Mouse (Mus musculus) liver (tissue): ENCODE data around the gene Rybp.

ENCODE experiments used
- DNase-seq: peaks from one replicate; pipeline ENCODE4 v3.0.0-alpha.2; 2020; ENCODE audit warnings: mixed read lengths

The Rybp gene

DNA sequence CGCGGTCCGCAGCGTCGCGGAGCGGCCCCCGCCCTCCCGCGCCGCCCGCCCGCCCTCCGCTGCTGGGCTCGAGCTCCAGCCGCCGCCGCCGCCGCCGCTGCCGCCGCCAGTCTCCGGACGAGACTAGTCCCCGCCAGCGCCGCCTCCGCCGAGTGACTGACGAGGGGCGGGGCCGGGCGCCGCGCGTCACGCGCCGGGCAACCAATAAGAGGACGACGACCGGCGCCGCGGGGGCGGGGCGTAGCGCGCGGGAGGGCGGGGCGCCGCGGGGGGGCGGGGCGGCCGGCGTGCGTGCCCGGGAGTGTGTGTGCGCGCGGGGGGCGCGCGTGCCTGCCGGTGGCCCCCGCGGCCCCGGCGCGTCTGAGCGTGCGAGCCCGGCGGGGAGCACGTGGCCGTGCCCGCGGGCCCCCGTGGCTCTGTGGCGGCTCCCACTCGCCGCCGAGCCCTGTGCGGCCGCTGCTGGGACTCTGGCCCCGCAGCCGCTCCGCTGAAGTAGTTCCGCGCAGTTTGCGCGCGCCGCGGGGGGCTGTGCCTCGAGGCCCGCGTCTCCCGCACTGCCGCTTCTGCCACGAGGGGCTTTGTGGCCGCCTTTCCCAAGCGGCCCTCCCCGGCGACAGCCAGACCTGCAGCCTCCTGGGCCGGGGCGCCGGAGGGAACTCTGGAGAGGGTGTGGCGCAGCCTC lies at the start of gene Rybp:
TSS of gene Rybp (minus strand) at position 152 of the 682 bp plus-strand sequence.
- peak; percentile 97 for DNase-seq

GRCm38 (mm10) chr6:100336591-100337148 lies 49.4 kb upstream of the Rybp start:
- DNase-seq = no peak

GRCm38 (mm10) chr6:100335506-100336144 lies 48.3 kb upstream of the Rybp start:
- no peak for DNase-seq

GRCm38 (mm10) chr6:100333745-100334144 lies 46.5 kb upstream of the Rybp start:
- DNase-seq = no peak

GRCm38 (mm10) chr6:100332479-100332878 lies 45.2 kb upstream of the Rybp start:
- no peak for DNase-seq

DNA sequence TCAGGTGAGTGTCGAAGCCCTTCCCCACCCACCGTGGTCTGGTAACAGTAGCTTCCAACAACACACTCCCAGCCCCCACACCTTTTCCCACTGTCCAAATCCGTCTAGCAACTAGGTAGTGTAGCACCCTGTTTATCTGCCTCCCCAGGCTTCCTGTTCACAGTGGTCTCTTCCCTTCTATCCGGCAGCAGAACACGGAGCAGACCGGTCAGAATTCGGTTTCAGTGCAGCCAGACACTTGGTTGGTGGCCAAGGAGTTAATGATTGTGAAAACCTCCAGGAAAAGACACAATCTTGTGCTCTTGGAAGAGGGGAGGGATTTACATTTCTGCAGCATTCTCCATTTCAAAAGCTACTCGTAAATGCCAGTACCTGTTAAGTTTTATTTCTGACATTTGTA lies 44.3 kb upstream of the Rybp start:
- no peak for DNase-seq

DNA sequence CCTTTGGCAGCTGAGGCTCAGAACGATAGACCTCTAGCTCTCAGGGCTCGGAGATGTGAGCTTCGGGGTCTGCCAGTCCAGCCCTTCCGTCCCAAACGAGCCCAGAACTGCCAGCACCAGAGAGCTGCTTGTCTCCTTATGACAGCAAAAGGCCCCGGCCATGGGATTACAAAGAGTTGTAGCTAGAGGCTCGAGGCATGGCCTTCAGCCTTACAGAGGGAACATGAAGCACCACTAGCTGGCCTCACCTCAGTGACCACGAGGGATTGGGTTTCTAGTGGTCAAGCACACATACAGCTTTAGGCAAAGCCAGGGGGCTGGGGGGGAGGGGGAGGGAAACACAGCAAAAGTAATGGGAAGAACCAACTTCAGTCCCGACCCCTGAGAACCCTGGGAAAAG lies 43.8 kb upstream of the Rybp start:
- DNase-seq = no peak

GRCm38 (mm10) chr6:100329542-100329941 lies 42.3 kb upstream of the Rybp start:
- DNase-seq = no peak

DNA sequence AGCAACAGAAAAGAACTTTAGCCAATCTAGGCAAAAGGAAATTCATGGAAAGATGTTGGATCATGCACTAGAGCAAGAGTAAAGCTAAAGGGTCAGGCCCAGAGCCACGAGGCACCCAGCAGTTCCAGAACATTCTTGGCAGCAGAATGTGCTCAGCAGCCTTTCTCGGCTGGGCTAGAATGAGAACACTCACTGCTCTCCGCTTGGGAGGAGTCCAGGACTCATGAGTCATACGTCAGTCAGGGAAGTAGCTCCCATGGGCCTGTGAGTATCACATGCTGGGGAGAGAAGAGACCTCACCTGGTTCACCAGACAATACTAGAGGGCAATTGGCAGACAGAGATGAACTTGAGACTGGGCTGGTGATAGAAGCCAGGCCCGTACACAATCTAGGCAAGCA lies 39.8 kb upstream of the Rybp start:
- DNase-seq = no peak

DNA sequence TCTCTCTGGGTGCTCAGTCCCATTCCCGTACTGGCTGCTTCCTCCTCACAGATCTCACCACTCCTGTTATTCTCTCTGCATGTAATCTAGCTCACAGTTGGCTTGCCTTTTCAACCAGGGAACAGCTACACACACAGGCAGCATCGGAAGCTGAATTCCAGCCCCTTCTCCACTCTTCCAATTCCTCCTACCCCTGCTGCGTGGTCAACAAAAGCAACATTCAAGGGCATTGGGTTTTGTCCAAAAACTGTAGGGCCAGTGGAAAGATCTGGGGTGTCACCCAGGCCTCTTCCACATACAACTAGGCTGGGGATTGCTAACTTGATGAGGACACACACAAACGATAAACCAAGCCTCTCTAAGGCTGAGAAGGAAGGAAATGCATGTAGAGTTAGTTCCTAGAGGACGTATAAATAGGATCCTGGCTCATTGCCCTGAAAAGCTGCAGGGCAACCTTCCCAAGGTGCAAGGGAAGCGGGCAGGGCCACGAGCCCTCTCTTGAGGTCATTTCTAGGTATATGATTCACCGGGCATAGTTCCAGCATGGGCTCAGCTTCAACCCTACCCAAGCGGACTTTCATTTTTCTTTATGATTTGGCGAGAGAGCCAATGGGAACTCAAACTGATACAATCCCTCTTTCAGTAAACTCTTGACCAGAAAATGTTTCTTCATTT lies 36.6 kb upstream of the Rybp start:
- DNase-seq = no peak

DNA sequence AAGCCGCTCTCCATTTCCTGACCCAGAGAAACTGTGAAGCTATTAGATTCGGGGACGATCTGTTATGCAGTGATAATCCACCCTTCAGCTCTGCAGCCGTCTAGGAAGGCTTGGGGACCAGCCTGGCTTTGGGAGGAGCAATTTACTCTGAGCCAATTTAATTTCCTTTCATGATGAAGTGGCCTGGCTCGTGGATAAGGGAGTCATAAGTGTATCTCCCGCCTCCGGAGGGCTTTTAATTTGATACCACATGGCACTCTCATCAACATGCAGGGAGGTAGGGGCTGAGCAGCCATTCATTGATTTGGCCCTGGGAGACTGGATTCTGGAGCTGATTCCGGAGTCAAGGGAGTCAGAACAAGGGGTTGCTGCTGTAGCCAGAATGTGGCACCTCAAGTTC lies 35.3 kb upstream of the Rybp start:
- DNase-seq = no peak

DNA sequence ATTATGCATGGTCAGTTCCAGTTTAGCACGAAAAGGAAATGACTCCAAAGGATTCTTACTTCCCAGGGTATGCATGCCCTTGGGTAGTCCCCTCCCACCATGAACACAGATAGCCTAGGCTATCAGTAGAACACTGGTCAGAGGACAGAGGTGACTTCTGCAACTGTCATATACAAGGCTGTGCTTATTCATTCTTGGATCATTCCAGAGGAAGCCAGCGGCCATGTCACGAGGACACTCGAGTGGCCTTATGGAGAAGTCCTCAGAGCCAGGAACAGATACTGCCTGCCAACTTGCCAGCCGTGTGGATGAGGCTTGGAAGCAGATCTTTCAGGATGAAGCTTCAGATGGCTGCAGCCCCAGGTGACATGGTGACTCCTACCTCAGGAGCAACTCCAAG lies 34.9 kb upstream of the Rybp start:
- no peak for DNase-seq

DNA sequence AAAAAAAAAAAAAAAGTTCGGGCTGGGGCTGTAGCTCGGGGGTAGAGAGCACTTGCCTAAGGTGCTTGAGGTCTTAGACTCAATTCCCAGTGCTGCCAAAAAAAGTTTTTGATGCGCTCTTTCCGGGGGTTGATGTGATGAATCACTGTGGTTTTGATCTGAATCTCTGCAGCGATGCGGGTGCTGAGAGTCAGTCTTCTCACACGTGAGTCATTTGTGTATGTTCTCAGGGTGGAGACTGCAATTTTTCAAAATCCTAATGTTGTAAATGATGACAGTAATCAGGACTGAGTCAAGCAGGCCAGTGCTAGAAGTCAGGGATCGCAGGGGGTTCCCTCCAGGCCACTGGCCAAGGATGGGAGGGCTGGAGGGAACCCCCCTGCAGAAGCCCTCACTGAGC lies 26.9 kb upstream of the Rybp start:
- DNase-seq = no peak

DNA sequence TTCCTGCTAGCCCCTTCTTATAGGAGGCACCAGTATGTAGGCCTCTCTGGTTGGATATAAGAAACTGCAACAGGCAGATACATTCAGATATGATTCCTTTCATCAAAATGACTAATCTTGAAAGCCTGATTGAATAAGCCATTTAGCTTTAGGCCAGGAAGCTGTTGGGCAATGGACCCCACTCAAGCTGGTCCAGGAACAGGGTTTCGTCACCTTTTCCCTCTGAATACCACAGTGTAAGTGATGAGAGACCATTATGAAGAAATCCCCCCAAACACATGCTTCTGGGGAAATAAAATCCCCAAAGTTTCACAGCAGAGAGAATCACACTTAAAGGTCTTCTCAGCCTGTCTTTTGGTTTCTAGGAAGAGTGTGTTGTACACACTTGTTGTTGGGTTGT lies 23.9 kb upstream of the Rybp start:
- no peak for DNase-seq

GRCm38 (mm10) chr6:100304831-100305230 lies 17.5 kb upstream of the Rybp start:
- DNase-seq = no peak

GRCm38 (mm10) chr6:100301410-100302108 lies 14.3 kb upstream of the Rybp start:
- no peak for DNase-seq

GRCm38 (mm10) chr6:100300831-100301230 lies 13.5 kb upstream of the Rybp start:
- DNase-seq = no peak

DNA sequence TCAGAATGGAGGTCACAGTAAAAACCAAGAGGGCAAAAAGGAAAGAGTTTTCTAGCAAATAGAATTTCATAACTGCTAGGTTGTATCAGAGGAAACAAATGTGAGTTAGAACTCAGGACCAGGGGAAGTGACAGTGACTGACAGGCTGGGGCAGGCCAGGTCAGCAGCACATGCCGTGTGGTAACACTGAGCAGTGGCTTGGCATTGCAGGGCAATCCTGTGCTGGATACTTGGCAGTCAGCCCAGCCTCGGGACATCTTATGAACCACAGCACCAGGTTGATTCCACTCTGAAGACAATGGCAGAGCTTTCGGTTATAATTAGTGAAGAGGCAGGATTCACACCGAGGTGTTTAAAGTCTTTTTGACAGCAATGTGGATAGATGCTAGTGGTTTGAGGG lies 11.7 kb upstream of the Rybp start:
- DNase-seq = no peak

DNA sequence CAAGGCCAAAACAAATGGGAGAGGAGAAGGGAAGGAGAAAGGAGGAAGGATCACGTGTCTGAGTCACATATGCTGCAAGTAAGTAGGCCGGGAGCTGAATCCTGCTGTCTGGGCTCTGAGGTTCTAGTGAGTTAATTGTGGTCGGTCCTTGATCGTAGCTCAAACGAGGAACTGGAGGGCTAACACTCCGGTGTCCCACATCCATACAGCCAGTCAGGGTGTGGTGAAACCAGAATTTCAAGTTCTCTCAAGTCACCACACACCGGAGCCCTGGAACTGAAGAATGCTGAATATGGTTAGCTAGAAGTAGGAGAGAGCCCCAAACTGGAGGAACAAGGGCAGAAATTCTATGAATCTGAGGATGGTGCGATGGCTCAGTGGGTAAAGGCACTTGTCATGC lies 10.3 kb upstream of the Rybp start:
- DNase-seq = no peak

GRCm38 (mm10) chr6:100292411-100292810 lies 5.1 kb upstream of the Rybp start:
- no peak for DNase-seq

GRCm38 (mm10) chr6:100289058-100289457 lies 1.8 kb upstream of the Rybp start:
- DNase-seq = peak; percentile 22

- no peak for DNase-seq
Observed at GRCm38 (mm10) chr6:100288730-100289035, 1.4 kb upstream of the Rybp start.

GRCm38 (mm10) chr6:100288016-100288729 lies 888 bp upstream of the Rybp start:
- DNase-seq = peak; percentile 77
